8 mouse cellular contexts compared by ENCODE assay signal in the genomic region with DNA sequence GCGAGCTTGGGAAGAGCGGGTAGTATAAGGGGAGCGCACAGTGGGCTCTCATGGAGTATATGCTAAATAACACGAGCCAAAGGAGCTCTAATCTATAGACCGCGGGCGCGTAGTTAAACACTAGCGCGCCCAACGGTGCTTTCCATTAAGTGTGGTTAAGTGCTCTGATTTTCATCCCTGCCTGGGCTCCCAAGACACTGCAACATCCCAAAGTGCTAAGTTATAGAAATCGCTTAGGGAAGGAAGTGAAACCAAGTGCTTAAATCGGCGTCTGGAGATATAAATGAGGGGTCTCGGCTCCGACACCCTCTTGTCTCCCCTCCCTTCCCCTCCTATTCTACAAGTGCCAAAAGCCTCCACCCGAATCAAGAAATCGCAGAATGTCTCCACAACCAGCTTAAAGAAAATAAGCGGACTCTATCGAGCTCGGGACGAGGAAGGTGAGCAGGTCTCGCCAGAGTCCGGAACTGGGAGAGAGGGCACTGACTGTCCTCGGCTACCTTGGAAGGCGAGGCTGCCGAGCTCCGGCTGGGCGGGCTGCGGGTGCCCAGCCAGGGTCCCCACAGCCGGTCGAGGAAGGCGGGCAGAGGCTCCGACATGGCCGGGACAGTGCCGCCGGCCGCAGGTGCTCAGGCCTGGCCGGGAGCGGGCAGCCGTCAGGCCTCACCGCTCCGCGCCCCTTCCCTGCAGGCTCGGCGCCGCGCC. TPM values are rescaled to one million over a fixed set of nuclear protein-coding genes. Genes with fewer than 3 reads are reported as not detected.
DNase-seq lines count a peak whose midpoint lies in the region; ATAC-seq and TF ChIP-seq lines count a peak whose summit lies in the region.

No protein-coding gene starts in this region.

- TF ChIP-seq POLR2A in cerebellum, adult 2 months (IDR thresholded peaks at IDR 0.05; ENCODE audit: borderline replicate concordance, insufficient read depth, low read length), result no peak
- no peak for TF ChIP-seq POLR2A in thymus, adult 2 months (IDR thresholded peaks at IDR 0.05; ENCODE audit: control insufficient read depth, extremely low read depth, insufficient read depth, low read length, poor library complexity)

- H3K4me2 ChIP-seq in midbrain, embryonic 13.5 days (replicated peaks), result peak overlapping the region; percentile 64

- H3K4me3 ChIP-seq in cerebellum, adult 2 months (replicated peaks; ENCODE audit: insufficient read depth, low read depth, low read length), result peak overlapping the region; percentile 82
- peak overlapping the region; percentile 91 for H3K4me3 ChIP-seq in thymus, adult 2 months (ENCODE audit: control insufficient read depth, insufficient read depth, low read length)
- peak overlapping the region; percentile 96 for H3K4me3 ChIP-seq in forebrain, embryonic 10.5 days
- H3K4me3 ChIP-seq in limb, embryonic 10.5 days, result peak overlapping the region; percentile 97
- peak overlapping the region; percentile 93 for H3K4me3 ChIP-seq in midbrain, embryonic 13.5 days (replicated peaks)

- peak overlapping the region; percentile 72 for H3K27ac ChIP-seq in cerebellum, adult 2 months (ENCODE audit: insufficient read depth, low read length)
- peak overlapping the region; percentile 40; the same call in 1 of the 2 replicates for H3K27ac ChIP-seq in thymus, adult 2 months (ENCODE audit: control insufficient read depth, insufficient read depth, low read length)
- H3K27ac ChIP-seq in forebrain, embryonic 10.5 days, result peak overlapping the region; percentile 92
- H3K27ac ChIP-seq in limb, embryonic 10.5 days, result peak overlapping the region; percentile 88
- H3K27ac ChIP-seq in midbrain, embryonic 13.5 days, result peak overlapping the region; percentile 85

- no peaks in the 10 kb centered on the region for H3K27me3 ChIP-seq in cerebellum, adult 2 months (ENCODE audit: control insufficient read depth, insufficient read depth, low read length)
- no peaks in the 10 kb centered on the region for H3K27me3 ChIP-seq in thymus, adult 2 months (ENCODE audit: control insufficient read depth, insufficient read depth, low read length)
- no peaks in the 10 kb centered on the region for H3K27me3 ChIP-seq in forebrain, embryonic 10.5 days (ENCODE audit: poor library complexity, severe bottlenecking)
- no peaks in the 10 kb centered on the region for H3K27me3 ChIP-seq in limb, embryonic 10.5 days (ENCODE audit: low read depth, poor library complexity, severe bottlenecking)
- H3K27me3 ChIP-seq in midbrain, embryonic 13.5 days, result no peaks in the 10 kb centered on the region

- no peak for TF ChIP-seq CTCF in cerebellum, adult 2 months (IDR thresholded peaks at IDR 0.05; ENCODE audit: borderline replicate concordance, insufficient read depth, low read depth, low read length)
- TF ChIP-seq CTCF in thymus, adult 2 months (IDR thresholded peaks at IDR 0.05; ENCODE audit: borderline replicate concordance, control insufficient read depth, extremely low read depth, insufficient read depth, low read length, poor library complexity), result peak; percentile 37; the same call in 1 of the 2 replicates

- no peaks in the 10 kb centered on the region for H3K4me1 ChIP-seq in cerebellum, adult 2 months (ENCODE audit: control insufficient read depth, insufficient read depth, low read length)
- H3K4me1 ChIP-seq in thymus, adult 2 months (replicated peaks; ENCODE audit: control insufficient read depth, insufficient read depth, low read length), result no peaks in the 10 kb centered on the region
- peaks cover 29% of the 10 kb centered on the region for H3K4me1 ChIP-seq in forebrain, embryonic 10.5 days
- H3K4me1 ChIP-seq in limb, embryonic 10.5 days, result peaks cover 11% of the 10 kb centered on the region
- peaks cover 33% of the 10 kb centered on the region for H3K4me1 ChIP-seq in midbrain, embryonic 13.5 days (replicated peaks)

- under 1% methylated on average over 44 of the region's 48 CpGs for WGBS in cerebellum, adult 2 months
- WGBS in thymus, adult 2 months, result under 1% methylated on average over 43 of the region's 48 CpGs
- WGBS in forebrain, embryonic 10.5 days, result under 1% methylated on average over 43 of the region's 48 CpGs
- under 1% methylated on average over 48 of the region's 48 CpGs for WGBS in limb, embryonic 10.5 days
- WGBS in midbrain, embryonic 13.5 days, result under 1% methylated on average over 37 of the region's 48 CpGs

- no peaks in the 10 kb centered on the region for H3K36me3 ChIP-seq in thymus, adult 2 months (ENCODE audit: control insufficient read depth, insufficient read depth, low read length)
- H3K36me3 ChIP-seq in forebrain, embryonic 10.5 days (replicated peaks), result no peaks in the 10 kb centered on the region
- H3K36me3 ChIP-seq in limb, embryonic 10.5 days, result no peaks in the 10 kb centered on the region
- no peaks in the 10 kb centered on the region for H3K36me3 ChIP-seq in midbrain, embryonic 13.5 days

- ATAC-seq in midbrain, embryonic 13.5 days, result peak; percentile 91

- DNase-seq in cerebellum, adult 2 months, result no peak
- DNase-seq in cerebellum, postnatal 36 days, result no peak
- DNase-seq in thymus, adult 2 months, result peak; percentile 30
- no peak for DNase-seq in thymus, adult 18-20 months
- DNase-seq in forebrain, embryonic 10.5 days (ENCODE audit: extremely low spot score, low spot score), result no peak
- DNase-seq in limb, embryonic 10.5 days (ENCODE audit: low spot score), result no peak
- no peak for DNase-seq in gastrocnemius, postnatal 25 days

- H3K9ac ChIP-seq in midbrain, embryonic 13.5 days (replicated peaks), result peak overlapping the region; percentile 88

- no peaks in the 10 kb centered on the region for H3K9me3 ChIP-seq in forebrain, embryonic 10.5 days
- no peaks in the 10 kb centered on the region for H3K9me3 ChIP-seq in limb, embryonic 10.5 days (replicated peaks)
- no peaks in the 10 kb centered on the region for H3K9me3 ChIP-seq in midbrain, embryonic 13.5 days

RNA-seq across cellular contexts. Expression of gene Vps26a, which starts 0.6 kb away (rescaled TPM):
- 37.1 and 39.2 TPM in 2 replicates for polyA plus RNA-seq in cerebellum, adult 2 months (2012; rRNA removed)
- polyA plus RNA-seq in thymus, adult 2 months (2012; rRNA removed), result 9.3 and 11.4 TPM in 2 replicates
- 93.4 and 96.5 TPM in 2 replicates for polyA plus RNA-seq in forebrain, embryonic 10.5 days (2016; fragmentation: Nextera tagmentation; extraction: Ambion mirVana)
- polyA plus RNA-seq in limb, embryonic 10.5 days (2016; fragmentation: Nextera tagmentation; extraction: Ambion mirVana), result 71.8 and 78.0 TPM in 2 replicates
- 68.5 and 69.2 TPM in 2 replicates for polyA plus RNA-seq in midbrain, embryonic 13.5 days (2015; fragmentation: Nextera tagmentation; extraction: Ambion mirVana)
- total RNA-seq in gastrocnemius, postnatal 25 days (2021), result 10 to 100 TPM; 24.7 to 25.6 TPM

RNA-seq across cellular contexts. Expression of gene Supv3l1, which starts 36.5 kb away (rescaled TPM):
- 37.3 TPM in 2 replicates for polyA plus RNA-seq in cerebellum, adult 2 months (2012; rRNA removed)
- 20.1 and 21.2 TPM in 2 replicates for polyA plus RNA-seq in thymus, adult 2 months (2012; rRNA removed)
- polyA plus RNA-seq in forebrain, embryonic 10.5 days (2016; fragmentation: Nextera tagmentation; extraction: Ambion mirVana), result 30.2 and 33.4 TPM in 2 replicates
- polyA plus RNA-seq in limb, embryonic 10.5 days (2016; fragmentation: Nextera tagmentation; extraction: Ambion mirVana), result 30.9 and 31.6 TPM in 2 replicates
- 23.3 and 23.6 TPM in 2 replicates for polyA plus RNA-seq in midbrain, embryonic 13.5 days (2015; fragmentation: Nextera tagmentation; extraction: Ambion mirVana)
- 10 to 100 TPM; 15.3 to 20.1 TPM for total RNA-seq in gastrocnemius, postnatal 25 days (2021)

RNA-seq across cellular contexts. Expression of gene 4930507D05Rik, which starts 36.7 kb away (rescaled TPM):
- polyA plus RNA-seq in cerebellum, adult 2 months (2012; rRNA removed), result 0.49 and 0.70 TPM in 2 replicates
- polyA plus RNA-seq in thymus, adult 2 months (2012; rRNA removed), result 0.27 TPM in 1 of 2 replicates, not detected in the other
- polyA plus RNA-seq in forebrain, embryonic 10.5 days (2016; fragmentation: Nextera tagmentation; extraction: Ambion mirVana), result 0.64 and 0.69 TPM in 2 replicates
- polyA plus RNA-seq in limb, embryonic 10.5 days (2016; fragmentation: Nextera tagmentation; extraction: Ambion mirVana), result 0.89 and 1.1 TPM in 2 replicates
- polyA plus RNA-seq in midbrain, embryonic 13.5 days (2015; fragmentation: Nextera tagmentation; extraction: Ambion mirVana), result 1.2 and 1.4 TPM in 2 replicates
- not detected for total RNA-seq in gastrocnemius, postnatal 25 days (2021)

RNA-seq across cellular contexts. Expression of gene Srgn, which starts 41.2 kb away (rescaled TPM):
- 11.2 and 11.3 TPM in 2 replicates for polyA plus RNA-seq in cerebellum, adult 2 months (2012; rRNA removed)
- 94.3 and 107 TPM in 2 replicates for polyA plus RNA-seq in thymus, adult 2 months (2012; rRNA removed)
- polyA plus RNA-seq in forebrain, embryonic 10.5 days (2016; fragmentation: Nextera tagmentation; extraction: Ambion mirVana), result 2.3 and 3.0 TPM in 2 replicates
- 2.4 and 2.5 TPM in 2 replicates for polyA plus RNA-seq in limb, embryonic 10.5 days (2016; fragmentation: Nextera tagmentation; extraction: Ambion mirVana)
- polyA plus RNA-seq in midbrain, embryonic 13.5 days (2015; fragmentation: Nextera tagmentation; extraction: Ambion mirVana), result 7.3 and 8.7 TPM in 2 replicates
- total RNA-seq in gastrocnemius, postnatal 25 days (2021), result 10 to 100 TPM; 13.0 to 14.3 TPM

Comparison
In these comparisons a context has a peak if more than half of its experiments do, and no peak if none do; other contexts are left out.
1. H3K27ac ChIP-seq: peak in every context shown above with its lines; median percentile 92 in forebrain, embryonic 10.5 days; 88 in limb, embryonic 10.5 days; 85 in midbrain, embryonic 13.5 days; 72 in cerebellum, adult 2 months; 40 in thymus, adult 2 months.